Mouse (Mus musculus): ENCODE measurements around the gene Ccr10. TPM values are rescaled to one million over a fixed set of nuclear protein-coding genes. Genes with fewer than 3 reads are reported as not detected.

Gene Ccr10
- polyA plus RNA-seq, 1 experiment from 2014 or later, result 0.20 TPM

GRCm38 (mm10) chr11:101152825-101153224 is 22.4 kb downstream of the Ccr10 start:
- Histone ChIP-seq H3K27me3 (ENCODE audit: low read depth, poor library complexity, severe bottlenecking) (peaks cover 33% of the 10 kb centered on the region), H3K27ac (replicated peaks) (no peak overlapping the region), H3K4me3 (no peak overlapping the region), H3K9me3 (replicated peaks) (no peaks in the 10 kb centered on the region), H3K4me1 (peaks cover 18% of the 10 kb centered on the region), H3K36me3 (no peaks in the 10 kb centered on the region)
- WGBS, result 89% methylated on average over 1 of the region's 1 CpGs
- DNase-seq (ENCODE audit: low spot score), result no peak

GRCm38 (mm10) chr11:101151063-101151462 is 24.2 kb downstream of the Ccr10 start:
- no peaks in the 10 kb centered on the region for H3K36me3 ChIP-seq
- H3K9me3 ChIP-seq (replicated peaks), result no peaks in the 10 kb centered on the region
- 53% methylated on average over 2 of the region's 2 CpGs for WGBS
- H3K4me1 ChIP-seq, result peaks cover 19% of the 10 kb centered on the region
- no peak for DNase-seq (ENCODE audit: low spot score)
- H3K4me3 ChIP-seq, result no peak overlapping the region
- H3K27ac ChIP-seq (replicated peaks), result no peak overlapping the region
- H3K27me3 ChIP-seq (ENCODE audit: low read depth, poor library complexity, severe bottlenecking), result peaks cover 16% of the 10 kb centered on the region

- Histone ChIP-seq H3K27ac (replicated peaks) (no peak overlapping the region), H3K9me3 (replicated peaks) (no peaks in the 10 kb centered on the region), H3K4me1 (peaks cover 9% of the 10 kb centered on the region), H3K4me3 (no peak overlapping the region), H3K36me3 (no peaks in the 10 kb centered on the region), H3K27me3 (ENCODE audit: low read depth, poor library complexity, severe bottlenecking) (no peaks in the 10 kb centered on the region)
- no peak for DNase-seq (ENCODE audit: low spot score)
- WGBS, result 70% methylated on average over 9 of the region's 9 CpGs
These were observed 25.8 kb downstream of the Ccr10 start for GRCm38 (mm10) chr11:101149178-101150105.

GRCm38 (mm10) chr11:101148751-101149150 is 26.5 kb downstream of the Ccr10 start:
- H3K27ac ChIP-seq (replicated peaks), result no peak overlapping the region

GRCm38 (mm10) chr11:101146377-101146776 is 28.9 kb downstream of the Ccr10 start:
- H3K9me3 ChIP-seq (replicated peaks), result no peaks in the 10 kb centered on the region
- H3K36me3 ChIP-seq, result no peaks in the 10 kb centered on the region
- peaks cover 21% of the 10 kb centered on the region for H3K4me1 ChIP-seq
- 21% methylated on average over 10 of the region's 10 CpGs for WGBS
- no peak overlapping the region for H3K4me3 ChIP-seq
- H3K27ac ChIP-seq (replicated peaks), result no peak overlapping the region
- peaks cover 12% of the 10 kb centered on the region for H3K27me3 ChIP-seq (ENCODE audit: low read depth, poor library complexity, severe bottlenecking)
- DNase-seq (ENCODE audit: low spot score), result peak; percentile 51

More at GRCm38 (mm10) chr11:101148751-101149150, 26.5 kb downstream of the Ccr10 start:
- Histone ChIP-seq H3K36me3 (no peaks in the 10 kb centered on the region), H3K4me1 (peaks cover 13% of the 10 kb centered on the region), H3K4me3 (no peak overlapping the region), H3K27me3 (ENCODE audit: low read depth, poor library complexity, severe bottlenecking) (no peaks in the 10 kb centered on the region), H3K9me3 (replicated peaks) (no peaks in the 10 kb centered on the region)
- WGBS, result 77% methylated on average over 10 of the region's 10 CpGs
- no peak for DNase-seq (ENCODE audit: low spot score)

DNA sequence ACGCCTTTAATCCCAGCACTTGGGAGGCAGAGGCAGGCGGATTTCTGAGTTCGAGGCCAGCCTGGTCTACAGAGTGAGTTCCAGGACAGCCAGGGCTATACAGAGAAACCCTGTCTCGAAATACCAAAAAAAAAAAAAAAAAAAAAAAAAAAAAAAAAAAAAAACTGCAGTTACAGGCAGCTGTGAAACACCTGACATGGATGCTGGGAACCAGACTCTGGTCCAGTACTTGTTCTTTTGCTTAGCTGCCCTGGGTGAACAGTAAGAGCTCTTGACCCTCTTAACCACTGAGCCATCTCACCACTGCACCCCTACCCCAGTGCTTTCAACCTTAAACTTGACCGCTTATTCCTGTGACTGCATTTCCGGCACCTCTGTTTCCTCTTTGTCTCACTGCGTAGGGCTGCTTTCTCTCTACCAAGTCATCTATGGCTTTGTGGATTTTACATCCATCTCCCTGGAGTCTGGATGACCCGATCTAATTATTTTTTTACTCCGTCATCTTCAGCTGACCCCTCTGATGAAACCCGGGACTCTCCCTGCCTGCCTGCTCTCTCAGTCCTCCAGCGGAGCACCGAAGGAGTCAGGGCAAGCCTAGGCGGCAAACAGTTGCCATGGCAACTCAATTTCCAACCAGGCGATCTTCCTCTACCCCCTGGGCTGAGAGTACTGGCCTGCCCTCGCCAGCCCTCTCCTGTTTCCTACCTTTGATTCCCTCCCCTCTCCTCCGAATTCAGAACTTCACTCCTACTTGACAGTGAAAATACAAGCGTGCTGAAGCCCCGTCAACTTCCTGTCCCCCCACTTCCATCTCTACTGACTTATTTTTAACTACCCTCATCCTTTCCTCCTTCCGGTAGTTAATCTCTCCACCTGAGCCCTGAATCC is 31.7 kb downstream of the Ccr10 start:
- H3K4me1 ChIP-seq, result peaks cover 34% of the 10 kb centered on the region
- no peaks in the 10 kb centered on the region for H3K36me3 ChIP-seq
- 22% methylated on average over 19 of the region's 19 CpGs for WGBS
- peak overlapping the region; percentile 63 for H3K27ac ChIP-seq (replicated peaks)
- H3K4me3 ChIP-seq, result peak overlapping the region; percentile 49
- H3K27me3 ChIP-seq (ENCODE audit: low read depth, poor library complexity, severe bottlenecking), result peaks cover 37% of the 10 kb centered on the region
- no peaks in the 10 kb centered on the region for H3K9me3 ChIP-seq (replicated peaks)
- DNase-seq (ENCODE audit: low spot score), result peak; percentile 75

GRCm38 (mm10) chr11:101142215-101142967 is 32.9 kb downstream of the Ccr10 start:
- DNase-seq (ENCODE audit: low spot score), result no peak
- peaks cover 36% of the 10 kb centered on the region for H3K4me1 ChIP-seq
- 86% methylated on average over 10 of the region's 10 CpGs for WGBS

GRCm38 (mm10) chr11:101141088-101141487 is 34.2 kb downstream of the Ccr10 start:
- H3K4me3 ChIP-seq, result no peak overlapping the region
- DNase-seq (ENCODE audit: low spot score), result no peak
- peaks cover 38% of the 10 kb centered on the region for H3K27me3 ChIP-seq (ENCODE audit: low read depth, poor library complexity, severe bottlenecking)
- H3K36me3 ChIP-seq, result no peaks in the 10 kb centered on the region
- WGBS, result 78% methylated on average over 8 of the region's 8 CpGs
- no peaks in the 10 kb centered on the region for H3K9me3 ChIP-seq (replicated peaks)
- H3K4me1 ChIP-seq, result peaks cover 30% of the 10 kb centered on the region
- H3K27ac ChIP-seq (replicated peaks), result no peak overlapping the region

More at GRCm38 (mm10) chr11:101142215-101142967, 32.9 kb downstream of the Ccr10 start:
- Histone ChIP-seq H3K36me3 (no peaks in the 10 kb centered on the region), H3K4me3 (no peak overlapping the region), H3K9me3 (replicated peaks) (no peaks in the 10 kb centered on the region), H3K27ac (replicated peaks) (no peak overlapping the region), H3K27me3 (ENCODE audit: low read depth, poor library complexity, severe bottlenecking) (peaks cover 38% of the 10 kb centered on the region)

DNA sequence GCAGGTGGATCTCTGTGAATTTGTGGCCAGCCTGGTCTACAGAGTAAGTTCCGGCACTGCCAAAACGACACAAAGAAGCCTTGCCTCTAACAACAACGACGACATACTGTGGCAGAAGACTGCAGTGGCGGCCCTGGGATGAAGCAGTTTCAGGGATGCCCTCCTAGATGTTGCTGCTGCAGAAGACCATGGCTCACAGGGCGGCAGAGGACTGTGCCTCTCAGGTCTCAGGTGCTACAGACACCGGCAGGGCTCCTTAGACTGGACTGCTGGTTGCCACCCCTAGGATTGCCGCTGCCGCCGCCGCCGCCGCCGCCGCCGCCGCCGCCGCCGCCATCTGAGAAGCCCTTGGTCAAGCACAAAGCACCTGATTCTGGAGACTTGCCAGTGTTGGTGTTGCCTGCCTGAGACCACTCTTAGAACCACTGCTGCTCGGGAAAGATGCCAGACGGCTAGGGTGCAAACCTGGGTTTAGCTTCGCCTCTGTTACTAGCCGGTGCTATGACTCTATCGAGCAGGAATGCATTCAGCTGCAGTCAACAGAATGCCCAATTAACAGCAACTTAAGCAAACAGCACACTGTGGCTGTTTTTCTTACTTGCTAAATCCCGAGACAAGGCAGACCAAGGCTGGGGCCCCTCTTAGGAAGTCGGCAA is 35.0 kb downstream of the Ccr10 start:
- no peaks in the 10 kb centered on the region for H3K36me3 ChIP-seq
- H3K9me3 ChIP-seq (replicated peaks), result no peaks in the 10 kb centered on the region
- H3K4me3 ChIP-seq, result peak overlapping the region; percentile 46
- peaks cover 38% of the 10 kb centered on the region for H3K27me3 ChIP-seq (ENCODE audit: low read depth, poor library complexity, severe bottlenecking)
- H3K27ac ChIP-seq (replicated peaks), result peak overlapping the region; percentile 69
- 45% methylated on average over 27 of the region's 27 CpGs for WGBS
- no peak for DNase-seq (ENCODE audit: low spot score)
- peaks cover 30% of the 10 kb centered on the region for H3K4me1 ChIP-seq

- H3K9me3 ChIP-seq (replicated peaks), result no peaks in the 10 kb centered on the region
- no peaks in the 10 kb centered on the region for H3K36me3 ChIP-seq
- H3K27me3 ChIP-seq (ENCODE audit: low read depth, poor library complexity, severe bottlenecking), result peaks cover 38% of the 10 kb centered on the region
- 32% methylated on average over 15 of the region's 15 CpGs for WGBS
- H3K27ac ChIP-seq (replicated peaks), result peak overlapping the region; percentile 33; the same call in 1 of the 2 replicates
- H3K4me1 ChIP-seq, result peaks cover 26% of the 10 kb centered on the region
- peak overlapping the region; percentile 32 for H3K4me3 ChIP-seq
- peak; percentile 36 for DNase-seq (ENCODE audit: low spot score)
These were observed 36.6 kb downstream of the Ccr10 start for GRCm38 (mm10) chr11:101138536-101139181.

DNA sequence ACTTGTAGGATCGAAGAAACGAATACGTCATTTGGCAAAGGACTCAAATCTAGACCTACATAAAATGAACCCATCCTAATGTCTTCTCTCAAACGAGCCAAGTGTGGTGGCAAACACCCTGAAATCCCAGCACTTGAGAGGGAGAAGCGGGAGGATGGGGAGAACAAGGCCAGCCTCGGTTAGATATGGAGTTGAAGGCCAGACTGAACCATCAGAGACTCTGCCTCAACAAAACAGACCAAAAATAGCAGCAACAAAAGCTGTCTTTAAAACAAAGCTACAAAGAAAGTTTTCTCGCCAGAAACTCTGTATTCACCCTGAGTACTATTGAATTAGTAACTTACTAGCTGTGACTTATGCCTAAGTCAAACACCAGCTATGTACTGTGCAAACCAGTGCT is 38.2 kb downstream of the Ccr10 start:
- H3K27me3 ChIP-seq (ENCODE audit: low read depth, poor library complexity, severe bottlenecking), result peaks cover 31% of the 10 kb centered on the region
- H3K36me3 ChIP-seq, result no peaks in the 10 kb centered on the region
- no peak overlapping the region for H3K4me3 ChIP-seq
- no peak overlapping the region for H3K27ac ChIP-seq (replicated peaks)
- H3K4me1 ChIP-seq, result peaks cover 20% of the 10 kb centered on the region
- 82% methylated on average over 7 of the region's 7 CpGs for WGBS
- DNase-seq (ENCODE audit: low spot score), result no peak
- H3K9me3 ChIP-seq (replicated peaks), result no peaks in the 10 kb centered on the region
